Comparison of ENCODE assay signal across 7 mouse cellular contexts in the genomic region with DNA sequence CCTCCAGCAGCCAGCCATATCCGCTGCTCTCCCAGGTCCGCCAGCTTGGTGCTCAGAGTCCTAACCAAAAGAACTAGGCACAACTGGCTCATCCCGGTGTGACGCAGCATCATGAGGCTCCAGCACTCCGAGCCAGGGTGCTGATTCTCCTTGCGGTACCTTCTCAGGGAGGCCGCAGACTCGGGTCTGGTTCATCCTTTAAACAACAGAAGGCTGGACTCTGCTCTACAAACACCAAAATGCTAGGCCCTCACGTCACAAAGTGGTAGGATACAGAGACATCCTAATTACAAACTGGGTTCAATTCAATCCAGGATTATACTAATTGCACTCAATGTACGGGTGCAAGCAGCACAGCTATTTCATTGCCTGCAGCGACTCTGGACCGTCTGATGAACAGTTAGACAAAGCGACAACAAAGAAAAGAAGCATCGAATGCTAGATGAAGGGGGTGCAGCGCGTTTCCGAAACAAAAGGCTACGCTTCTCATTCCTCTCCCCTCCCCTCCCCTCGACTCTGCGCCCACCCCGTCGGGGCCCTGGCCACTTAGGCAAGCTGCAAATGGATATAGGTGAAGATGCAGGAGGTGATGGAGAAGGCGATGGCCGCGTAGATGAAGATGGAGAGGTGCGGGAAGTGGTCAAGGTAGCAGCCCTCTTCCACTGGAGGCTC. TPM values are rescaled to one million over a fixed set of nuclear protein-coding genes. Genes with fewer than 3 reads are reported as not detected.
DNase-seq lines count a peak whose midpoint lies in the region; ATAC-seq and TF ChIP-seq lines count a peak whose summit lies in the region.

No protein-coding gene starts in this region.

- H3K36me3 ChIP-seq in embryonic facial prominence, embryonic 15.5 days = peaks cover 7% of the 10 kb centered on the region; the same call in 1 of the 2 replicates
- peaks cover 6% of the 10 kb centered on the region for H3K36me3 ChIP-seq in liver, embryonic 16.5 days (ENCODE audit: control insufficient read depth, insufficient read depth)
- H3K36me3 ChIP-seq in stomach, embryonic 15.5 days = 0 out of 2 replicates have a peak, but pooled peaks cover under 1% of the 10 kb centered on the region

- H3K9ac ChIP-seq in embryonic facial prominence, embryonic 15.5 days = peak overlapping the region; percentile 41
- H3K9ac ChIP-seq in liver, embryonic 16.5 days (ENCODE audit: low read depth, low read length) = no peak overlapping the region
- peak overlapping the region; percentile 46; the same call in 1 of the 2 replicates for H3K9ac ChIP-seq in stomach, embryonic 15.5 days

- H3K27me3 ChIP-seq in embryonic facial prominence, embryonic 15.5 days = no peaks in the 10 kb centered on the region
- H3K27me3 ChIP-seq in liver, embryonic 16.5 days (ENCODE audit: control insufficient read depth, insufficient read depth, low read depth, low read length) = peaks cover 13% of the 10 kb centered on the region
- no peaks in the 10 kb centered on the region for H3K27me3 ChIP-seq in stomach, embryonic 15.5 days (replicated peaks)

- H3K9me3 ChIP-seq in embryonic facial prominence, embryonic 15.5 days (replicated peaks) = no peaks in the 10 kb centered on the region
- no peaks in the 10 kb centered on the region for H3K9me3 ChIP-seq in liver, embryonic 16.5 days (replicated peaks; ENCODE audit: control insufficient read depth, low read length)
- no peaks in the 10 kb centered on the region for H3K9me3 ChIP-seq in stomach, embryonic 15.5 days

- ATAC-seq in embryonic facial prominence, embryonic 15.5 days (ENCODE audit: insufficient number of reproducible peaks, low FRiP score, low TSS enrichment, low read depth) = 0 out of 2 replicates have a peak, but pooled peaks have one; percentile 9
- ATAC-seq in liver, embryonic 16.5 days (ENCODE audit: low read depth) = no peak
- no peak for ATAC-seq in stomach, embryonic 15.5 days (ENCODE audit: insufficient read depth, low FRiP score, low read depth)

- no peak for TF ChIP-seq CTCF in layer of hippocampus, adult 2 months (conservative IDR thresholded peaks at IDR 0.05)

- DNase-seq in layer of hippocampus, adult 11-12 months (ENCODE audit: low spot score) = peak; percentile 38
- no peak for DNase-seq in layer of hippocampus, adult 9-10 months (ENCODE audit: low spot score)
- peak in 1 of 2 experiments; percentile 36 for DNase-seq in layer of hippocampus, adult 2 months (ENCODE audit: low spot score in 2 of 2)
- no peak for DNase-seq in spleen, postnatal 10 days (ENCODE audit: low spot score in 2 of 2)

- peak overlapping the region; percentile 55 for H3K4me3 ChIP-seq in embryonic facial prominence, embryonic 15.5 days (replicated peaks)
- H3K4me3 ChIP-seq in layer of hippocampus, adult 2 months = peak overlapping the region; percentile 67
- H3K4me3 ChIP-seq in liver, embryonic 16.5 days (ENCODE audit: low read depth, low read length) = peak overlapping the region; percentile 33
- peak overlapping the region; percentile 56 for H3K4me3 ChIP-seq in stomach, embryonic 15.5 days (replicated peaks)

- 3% methylated on average over 26 of the region's 26 CpGs for WGBS in embryonic facial prominence, embryonic 15.5 days
- WGBS in liver, embryonic 16.5 days (ENCODE audit: insufficient replicate concordance) = 22% methylated on average over 26 of the region's 26 CpGs
- 7% methylated on average over 26 of the region's 26 CpGs for WGBS in stomach, embryonic 15.5 days

- H3K27ac ChIP-seq in embryonic facial prominence, embryonic 15.5 days (replicated peaks) = peak overlapping the region; percentile 89
- peak overlapping the region; percentile 97 for H3K27ac ChIP-seq in layer of hippocampus, adult 2 months
- H3K27ac ChIP-seq in liver, embryonic 16.5 days (ENCODE audit: low read length) = no peak overlapping the region
- H3K27ac ChIP-seq in stomach, embryonic 15.5 days = peak overlapping the region; percentile 83

- H3K4me1 ChIP-seq in embryonic facial prominence, embryonic 15.5 days = peaks cover 14% of the 10 kb centered on the region
- H3K4me1 ChIP-seq in liver, embryonic 16.5 days (ENCODE audit: control insufficient read depth, low read depth, low read length) = no peaks in the 10 kb centered on the region; the same call in none of the 2 replicates
- peaks cover 14% of the 10 kb centered on the region for H3K4me1 ChIP-seq in stomach, embryonic 15.5 days

- H3K4me2 ChIP-seq in embryonic facial prominence, embryonic 15.5 days (replicated peaks) = peak overlapping the region; percentile 81
- H3K4me2 ChIP-seq in liver, embryonic 16.5 days (ENCODE audit: low read depth, low read length) = peak overlapping the region; percentile 33
- H3K4me2 ChIP-seq in stomach, embryonic 15.5 days = peak overlapping the region; percentile 88

RNA-seq across cellular contexts. Expression of gene 6330403K07Rik, which starts 0.7 kb away (rescaled TPM):
- 160 and 169 TPM in 2 replicates for polyA plus RNA-seq in embryonic facial prominence, embryonic 15.5 days (2015; fragmentation: Nextera tagmentation; extraction: Ambion mirVana)
- total RNA-seq in layer of hippocampus, adult 2 months (2021) = 100 to 1,000 TPM; 188 to 197 TPM
- polyA plus RNA-seq in liver, embryonic 16.5 days (2015; fragmentation: Nextera tagmentation; extraction: Ambion mirVana) = 1.6 and 1.8 TPM in 2 replicates
- 86.2 and 91.1 TPM in 2 replicates for polyA plus RNA-seq in stomach, embryonic 15.5 days (2015; fragmentation: Nextera tagmentation; extraction: Ambion mirVana)

RNA-seq across cellular contexts. Expression of gene Derl2, which starts 13.0 kb away (rescaled TPM):
- polyA plus RNA-seq in embryonic facial prominence, embryonic 15.5 days (2015; fragmentation: Nextera tagmentation; extraction: Ambion mirVana) = 40.5 and 43.5 TPM in 2 replicates
- 10 to 100 TPM; 22.6 to 25.5 TPM for total RNA-seq in layer of hippocampus, adult 2 months (2021)
- polyA plus RNA-seq in liver, embryonic 16.5 days (2015; fragmentation: Nextera tagmentation; extraction: Ambion mirVana) = 44.9 and 46.6 TPM in 2 replicates
- 52.5 and 61.6 TPM in 2 replicates for polyA plus RNA-seq in stomach, embryonic 15.5 days (2015; fragmentation: Nextera tagmentation; extraction: Ambion mirVana)

RNA-seq across cellular contexts. Expression of gene Mis12, which starts 13.2 kb away (rescaled TPM):
- 42.3 TPM in 2 replicates for polyA plus RNA-seq in embryonic facial prominence, embryonic 15.5 days (2015; fragmentation: Nextera tagmentation; extraction: Ambion mirVana)
- total RNA-seq in layer of hippocampus, adult 2 months (2021) = 10 to 100 TPM; 13.7 to 15.5 TPM
- polyA plus RNA-seq in liver, embryonic 16.5 days (2015; fragmentation: Nextera tagmentation; extraction: Ambion mirVana) = 23.6 and 24.1 TPM in 2 replicates
- polyA plus RNA-seq in stomach, embryonic 15.5 days (2015; fragmentation: Nextera tagmentation; extraction: Ambion mirVana) = 37.7 and 40.0 TPM in 2 replicates

RNA-seq across cellular contexts. Expression of gene Dhx33, which starts 28.4 kb away (rescaled TPM):
- polyA plus RNA-seq in embryonic facial prominence, embryonic 15.5 days (2015; fragmentation: Nextera tagmentation; extraction: Ambion mirVana) = 16.5 and 17.7 TPM in 2 replicates
- 10 to 100 TPM; 66.7 to 78.8 TPM for total RNA-seq in layer of hippocampus, adult 2 months (2021)
- 5.4 and 7.1 TPM in 2 replicates for polyA plus RNA-seq in liver, embryonic 16.5 days (2015; fragmentation: Nextera tagmentation; extraction: Ambion mirVana)
- polyA plus RNA-seq in stomach, embryonic 15.5 days (2015; fragmentation: Nextera tagmentation; extraction: Ambion mirVana) = 16.4 and 16.6 TPM in 2 replicates

RNA-seq across cellular contexts. Expression of gene C1qbp, which starts 49.8 kb away (rescaled TPM):
- 209 and 213 TPM in 2 replicates for polyA plus RNA-seq in embryonic facial prominence, embryonic 15.5 days (2015; fragmentation: Nextera tagmentation; extraction: Ambion mirVana)
- total RNA-seq in layer of hippocampus, adult 2 months (2021) = 10 to 100 TPM; 97.1 to 99.5 TPM
- 134 and 151 TPM in 2 replicates for polyA plus RNA-seq in liver, embryonic 16.5 days (2015; fragmentation: Nextera tagmentation; extraction: Ambion mirVana)
- polyA plus RNA-seq in stomach, embryonic 15.5 days (2015; fragmentation: Nextera tagmentation; extraction: Ambion mirVana) = 268 and 283 TPM in 2 replicates

Comparison
In these comparisons a context has a peak if more than half of its experiments do, and no peak if none do; other contexts are left out.
1. H3K4me2 ChIP-seq: peak in every context shown above with its lines; median percentile 88 in stomach, embryonic 15.5 days; 81 in embryonic facial prominence, embryonic 15.5 days; 33 in liver, embryonic 16.5 days.
2. RNA of gene 6330403K07Rik, which starts 0.7 kb away (polyA plus RNA-seq): 160 to 169 TPM in embryonic facial prominence, embryonic 15.5 days and 86.2 to 91.1 TPM in stomach, embryonic 15.5 days; 1.6 to 1.8 TPM in liver, embryonic 16.5 days; every median in the first group is over 10 times any median in the second.
3. Peak in every context shown above with its lines, with median percentiles within 50 percentile points of each other: H3K4me3 ChIP-seq.